Mouse (Mus musculus) liver, embryonic 13.5 days (tissue): Measurements from ENCODE around the gene Epha2. TPM values are rescaled to one million over a fixed set of nuclear protein-coding genes. Genes with fewer than 3 reads are reported as not detected.
A peak's percentile ranks its signal among the peaks of the same experiment; 100 is the strongest.

Experiments used
- ATAC-seq: fragments of 200-750 bp; cut with Nextera tagmentation; 2 replicates; pipeline ENCODE4 v1.8.0; 2017; ENCODE audit warnings: low read depth, mild to moderate bottlenecking, moderate number of reproducible peaks, moderate library complexity
- DNase-seq: peaks from one replicate; pipeline ENCODE4 v3.0.0; 2022
- H3K27ac ChIP-seq: fragments of 300-500 bp; sonication (generic); 2 replicates; pipeline ENCODE4 v1.5.1; 2015; ENCODE audit warnings: moderate library complexity, mild to moderate bottlenecking, inconsistent platforms
- H3K27me3 ChIP-seq: fragments of 300-500 bp; sonication (generic); 2 replicates; pipeline ENCODE4 v1.6.1; 2015; ENCODE audit warnings: mild to moderate bottlenecking, inconsistent platforms
- H3K36me3 ChIP-seq: fragments of 300-500 bp; sonication (generic); 2 replicates; pipeline ENCODE4 v1.6.1; 2015; ENCODE audit warnings: mild to moderate bottlenecking, inconsistent platforms
- H3K4me1 ChIP-seq: fragments of 300-500 bp; sonication (generic); replicated peaks from 2 replicates; pipeline ENCODE4 v1.6.1; 2015; ENCODE audit warnings: inconsistent platforms
- H3K4me2 ChIP-seq: fragments of 300-500 bp; sonication (generic); 2 replicates; pipeline ENCODE4 v1.6.1; 2015; ENCODE audit warnings: inconsistent platforms, mild to moderate bottlenecking, moderate library complexity
- H3K4me3 ChIP-seq: fragments of 300-500 bp; sonication (generic); replicated peaks from 2 replicates; pipeline ENCODE4 v1.5.1; 2015; ENCODE audit warnings: mild to moderate bottlenecking, inconsistent platforms
- H3K9ac ChIP-seq: fragments of 300-500 bp; sonication (generic); 2 replicates; pipeline ENCODE4 v1.6.1; 2015; ENCODE audit warnings: mild to moderate bottlenecking, inconsistent platforms
- H3K9me3 ChIP-seq: fragments of 300-500 bp; sonication (generic); replicated peaks from 2 replicates; pipeline ENCODE4 v1.6.1; 2016; ENCODE audit warnings: inconsistent platforms
- WGBS: fragments of 180-500 bp; shearing (Covaris S2); methylation state at CpG from one replicate; pipeline ENCODE4 v1.1.7; 2015; ENCODE audit not compliant: insufficient replicate concordance; 5-methylcytosine and 5-hydroxymethylcytosine counted together
- polyA plus RNA-seq: library from polyadenylated mRNA; unstranded; fragments of >200 nt; fragmentation: Nextera tagmentation; extraction: Ambion mirVana; gene quantifications from 2 replicates; pipeline ENCODE4 v1.2.1, GENCODE M21; 2015

The Epha2 gene
- polyA plus RNA-seq, 1 experiment from 2014 or later, result 0.86 TPM

- H3K36me3 ChIP-seq, result no peaks in the 10 kb centered on the region
- H3K27ac ChIP-seq, result no peak overlapping the region
- H3K4me1 ChIP-seq, result no peaks in the 10 kb centered on the region
- ATAC-seq (no peak), DNase-seq (no peak)
- H3K4me3 ChIP-seq, result no peak overlapping the region
- no peak overlapping the region for H3K9ac ChIP-seq
- no peak overlapping the region for H3K4me2 ChIP-seq
- peaks cover 19% of the 10 kb centered on the region for H3K27me3 ChIP-seq
- WGBS, result 59% methylated on average over 5 of the region's 5 CpGs
- no peaks in the 10 kb centered on the region for H3K9me3 ChIP-seq
Observed at GRCm38 (mm10) chr4:141334695-141335094, 33.7 kb downstream of the Epha2 start.

DNA sequence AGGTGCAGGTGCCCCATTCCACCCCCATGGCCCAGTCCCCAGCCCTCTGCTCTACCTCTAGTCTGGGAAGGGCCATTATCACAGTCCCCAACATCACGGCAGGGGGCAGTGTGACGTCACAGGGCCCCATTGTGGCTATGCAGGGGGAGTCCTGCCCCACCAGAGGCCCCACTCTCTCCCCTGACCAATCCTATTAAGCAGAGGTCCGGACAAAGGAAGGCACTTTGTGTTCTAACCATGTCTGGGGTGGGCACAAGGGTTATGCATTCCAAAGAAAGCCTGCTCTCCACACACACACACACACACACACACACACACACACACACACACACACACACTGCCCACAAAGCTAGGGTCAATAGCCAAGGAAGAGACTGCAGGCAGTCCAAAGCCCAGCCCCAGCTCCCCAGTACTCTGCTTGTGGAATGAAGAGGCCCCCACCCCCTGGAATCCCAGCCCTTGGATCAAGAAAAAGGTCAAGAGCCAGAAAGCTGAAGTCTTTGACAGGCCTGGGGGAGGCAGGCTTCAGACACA lies 34.3 kb downstream of the Epha2 start:
- Histone ChIP-seq H3K9ac (no peak overlapping the region), H3K36me3 (no peaks in the 10 kb centered on the region), H3K4me1 (no peaks in the 10 kb centered on the region), H3K4me3 (no peak overlapping the region), H3K9me3 (no peaks in the 10 kb centered on the region), H3K4me2 (no peak overlapping the region), H3K27me3 (peaks cover 25% of the 10 kb centered on the region), H3K27ac (no peak overlapping the region)
- ATAC-seq (no peak), DNase-seq (no peak)
- WGBS, result 21% methylated on average over 3 of the region's 3 CpGs

DNA sequence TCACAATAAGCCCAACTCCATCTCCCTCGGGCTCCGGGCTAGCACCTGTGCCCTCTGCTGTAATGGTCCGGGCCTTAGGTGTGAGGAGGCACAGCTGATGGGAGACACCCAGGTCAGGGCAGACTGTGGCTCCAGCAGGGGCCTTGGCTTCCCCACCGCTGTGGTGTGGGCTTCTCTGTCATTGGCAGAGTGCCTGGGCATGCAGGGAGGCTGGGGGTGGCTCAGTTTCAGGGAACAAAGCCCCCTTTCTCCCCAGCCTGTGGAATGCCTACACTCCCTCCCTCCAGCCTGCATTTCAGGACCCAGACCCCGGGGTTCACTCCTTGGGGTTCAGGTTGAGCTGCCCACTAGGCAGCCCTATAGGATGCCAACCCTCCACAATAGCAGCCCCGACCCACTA lies 35.2 kb downstream of the Epha2 start:
- Histone ChIP-seq H3K4me2 (no peak overlapping the region), H3K9me3 (no peaks in the 10 kb centered on the region), H3K27me3 (peaks cover 30% of the 10 kb centered on the region), H3K4me1 (no peaks in the 10 kb centered on the region), H3K36me3 (no peaks in the 10 kb centered on the region), H3K9ac (no peak overlapping the region), H3K27ac (no peak overlapping the region), H3K4me3 (no peak overlapping the region)
- no peak for ATAC-seq
- no peak for DNase-seq
- 54% methylated on average over 6 of the region's 6 CpGs for whole genome bisulfite sequencing

DNA sequence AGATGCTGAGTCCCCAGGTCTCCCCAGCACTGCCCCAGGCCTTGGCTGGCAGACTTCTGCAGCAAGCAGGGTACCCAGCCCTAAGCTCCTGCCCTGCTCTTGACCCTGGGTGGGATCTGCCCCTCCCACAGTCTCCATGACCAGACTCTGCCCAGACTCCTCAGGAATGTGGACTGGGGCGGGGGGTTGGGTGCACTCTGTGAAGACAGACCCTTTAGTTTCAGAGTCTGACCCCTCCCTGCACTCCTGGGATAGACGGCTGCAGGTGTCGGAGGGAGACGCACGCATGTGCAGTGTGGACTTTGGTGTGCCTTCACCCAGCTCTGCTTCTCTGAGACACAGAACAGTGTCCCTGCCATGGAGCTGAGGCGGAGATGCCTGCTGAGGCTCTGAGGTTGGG lies 36.9 kb downstream of the Epha2 start:
- H3K27ac ChIP-seq, result no peak overlapping the region
- no peaks in the 10 kb centered on the region for H3K36me3 ChIP-seq
- DNase-seq, result no peak
- H3K4me1 ChIP-seq, result no peaks in the 10 kb centered on the region
- no peak overlapping the region for H3K9ac ChIP-seq
- no peak overlapping the region for H3K4me3 ChIP-seq
- peaks cover 34% of the 10 kb centered on the region for H3K27me3 ChIP-seq
- no peaks in the 10 kb centered on the region for H3K9me3 ChIP-seq
- 47% methylated on average over 6 of the region's 6 CpGs for WGBS
- no peak; the same call in 1 of the 2 replicates for ATAC-seq
- no peak overlapping the region for H3K4me2 ChIP-seq

- ATAC-seq (no peak), DNase-seq (no peak)
- H3K27me3 ChIP-seq, result peaks cover 34% of the 10 kb centered on the region
- H3K9ac ChIP-seq, result no peak overlapping the region
- WGBS, result 22% methylated on average over 1 of the region's 1 CpGs
- H3K9me3 ChIP-seq, result no peaks in the 10 kb centered on the region
- H3K4me3 ChIP-seq, result no peak overlapping the region
- H3K27ac ChIP-seq, result no peak overlapping the region
- no peaks in the 10 kb centered on the region for H3K4me1 ChIP-seq
- H3K4me2 ChIP-seq, result no peak overlapping the region
- H3K36me3 ChIP-seq, result no peaks in the 10 kb centered on the region
Observed at GRCm38 (mm10) chr4:141338853-141339252, 37.8 kb downstream of the Epha2 start.

DNA sequence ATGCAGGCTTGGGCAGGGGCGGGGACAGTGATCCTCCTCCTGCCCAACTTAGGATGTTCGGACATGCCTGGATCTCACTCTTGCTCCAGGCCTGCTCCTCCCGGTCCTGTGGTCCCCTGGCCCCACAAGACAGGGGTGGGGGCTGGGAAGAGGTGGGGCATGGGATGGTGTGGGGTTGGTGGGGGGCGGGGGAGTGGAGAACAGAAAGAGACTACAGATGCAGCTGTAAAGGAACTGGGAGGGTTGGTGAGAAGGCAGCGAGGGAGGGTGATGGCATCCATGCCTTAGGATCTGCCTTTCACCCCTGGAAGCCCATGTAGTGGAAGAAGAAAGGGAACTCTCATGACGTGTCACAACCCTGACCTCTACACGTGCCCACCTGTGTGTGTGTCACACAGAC lies 40.4 kb downstream of the Epha2 start:
- Histone ChIP-seq H3K9me3 (no peaks in the 10 kb centered on the region), H3K4me1 (no peaks in the 10 kb centered on the region), H3K36me3 (no peaks in the 10 kb centered on the region), H3K4me2 (no peak overlapping the region), H3K9ac (no peak overlapping the region), H3K27ac (no peak overlapping the region), H3K27me3 (peaks cover 31% of the 10 kb centered on the region), H3K4me3 (no peak overlapping the region)
- ATAC-seq, result no peak
- DNase-seq, result no peak
- WGBS, result 39% methylated on average over 7 of the region's 7 CpGs

DNA sequence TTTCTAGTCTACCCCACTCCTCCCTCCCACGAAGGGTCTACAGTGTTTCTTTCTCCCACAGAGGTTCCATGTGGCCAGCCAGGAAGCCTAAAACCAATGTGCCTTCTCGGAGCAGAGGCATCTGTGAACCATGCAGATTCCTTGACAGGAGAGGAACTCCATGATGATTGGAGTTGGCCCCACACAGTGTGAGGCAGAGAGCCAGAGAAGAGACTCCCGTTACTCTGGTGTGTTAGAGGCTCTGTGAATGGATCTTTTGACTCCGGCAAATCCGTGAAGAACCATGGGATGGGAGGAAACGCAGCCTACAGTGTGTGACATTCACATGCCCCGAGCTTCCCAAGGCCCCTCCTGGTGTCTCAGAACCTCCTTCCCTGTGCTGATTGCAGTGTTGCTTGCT lies 42.5 kb downstream of the Epha2 start:
- 60% methylated on average over 7 of the region's 7 CpGs for WGBS

GRCm38 (mm10) chr4:141345219-141345618 lies 44.2 kb downstream of the Epha2 start:
- Histone ChIP-seq H3K9ac (no peak overlapping the region), H3K4me2 (no peak overlapping the region), H3K27me3 (peaks cover 13% of the 10 kb centered on the region), H3K4me1 (no peaks in the 10 kb centered on the region), H3K27ac (no peak overlapping the region), H3K4me3 (no peak overlapping the region), H3K9me3 (no peaks in the 10 kb centered on the region), H3K36me3 (no peaks in the 10 kb centered on the region)
- 76% methylated on average over 12 of the region's 12 CpGs for WGBS
- DNase-seq, result no peak
- no peak for ATAC-seq

More for the DNA sequence above, 42.5 kb downstream of the Epha2 start:
- no peak overlapping the region for H3K27ac ChIP-seq
- H3K27me3 ChIP-seq, result peaks cover 23% of the 10 kb centered on the region
- DNase-seq, result no peak
- no peaks in the 10 kb centered on the region for H3K9me3 ChIP-seq
- H3K36me3 ChIP-seq, result no peaks in the 10 kb centered on the region
- no peak for ATAC-seq
- H3K4me2 ChIP-seq, result no peak overlapping the region
- no peaks in the 10 kb centered on the region for H3K4me1 ChIP-seq
- H3K4me3 ChIP-seq, result no peak overlapping the region
- H3K9ac ChIP-seq, result no peak overlapping the region

DNA sequence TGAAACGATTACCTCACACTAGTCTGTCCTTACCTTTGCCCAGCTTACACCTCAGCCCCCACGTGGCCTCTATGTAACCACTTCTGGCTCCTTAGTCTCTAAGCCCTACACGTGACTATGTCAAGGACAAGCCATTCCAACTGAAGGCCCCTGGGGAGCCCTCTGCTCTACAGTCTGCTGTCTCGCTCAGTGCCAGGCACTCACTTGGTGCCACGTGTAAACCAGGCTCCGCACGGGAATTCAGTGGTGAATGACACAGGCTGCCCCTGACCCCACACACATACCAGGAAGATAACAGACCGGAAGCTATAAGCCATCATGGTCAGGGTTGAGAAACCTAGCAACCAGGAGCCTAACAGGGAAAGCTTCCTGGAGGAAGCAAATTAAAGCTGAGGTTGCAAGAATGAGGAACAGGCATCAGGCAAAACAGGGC lies 46.3 kb downstream of the Epha2 start:
- H3K36me3 ChIP-seq, result no peaks in the 10 kb centered on the region
- H3K9ac ChIP-seq, result no peak overlapping the region
- H3K4me1 ChIP-seq, result no peaks in the 10 kb centered on the region
- no peaks in the 10 kb centered on the region for H3K9me3 ChIP-seq
- H3K27ac ChIP-seq, result no peak overlapping the region
- ATAC-seq (peak; percentile 43; the same call in 1 of the 2 replicates), DNase-seq (no peak)
- no peak overlapping the region for H3K4me2 ChIP-seq
- H3K27me3 ChIP-seq, result 0 out of 2 replicates have a peak, but pooled peaks cover 3% of the 10 kb centered on the region
- H3K4me3 ChIP-seq, result no peak overlapping the region
- 27% methylated on average over 8 of the region's 8 CpGs for WGBS

GRCm38 (mm10) chr4:141348616-141349015 lies 47.6 kb downstream of the Epha2 start:
- DNase-seq (no peak), ATAC-seq (no peak)
- WGBS, result 61% methylated on average over 11 of the region's 11 CpGs
- Histone ChIP-seq H3K9ac (no peak overlapping the region), H3K4me3 (no peak overlapping the region), H3K4me2 (no peak overlapping the region), H3K9me3 (no peaks in the 10 kb centered on the region), H3K36me3 (no peaks in the 10 kb centered on the region), H3K27ac (no peak overlapping the region), H3K27me3 (0 out of 2 replicates have a peak, but pooled peaks cover 3% of the 10 kb centered on the region), H3K4me1 (no peaks in the 10 kb centered on the region)

- ATAC-seq (peak; percentile 18; the same call in 1 of the 2 replicates), DNase-seq (no peak)
- Histone ChIP-seq H3K4me3 (no peak overlapping the region), H3K4me2 (no peak overlapping the region), H3K27ac (no peak overlapping the region), H3K4me1 (no peaks in the 10 kb centered on the region), H3K36me3 (no peaks in the 10 kb centered on the region), H3K27me3 (0 out of 2 replicates have a peak, but pooled peaks cover 3% of the 10 kb centered on the region), H3K9ac (no peak overlapping the region), H3K9me3 (no peaks in the 10 kb centered on the region)
- 61% methylated on average over 12 of the region's 12 CpGs for WGBS
Observed at GRCm38 (mm10) chr4:141350015-141350414, 49.0 kb downstream of the Epha2 start.

GRCm38 (mm10) chr4:141351972-141352371 lies 50.9 kb downstream of the Epha2 start:
- ATAC-seq (no peak), DNase-seq (no peak)
- H3K4me2 ChIP-seq, result no peak overlapping the region
- H3K4me3 ChIP-seq, result no peak overlapping the region
- H3K9ac ChIP-seq, result no peak overlapping the region
- H3K27me3 ChIP-seq, result 0 out of 2 replicates have a peak, but pooled peaks cover 3% of the 10 kb centered on the region
- H3K36me3 ChIP-seq, result no peaks in the 10 kb centered on the region
- 47% methylated on average over 7 of the region's 7 CpGs for WGBS
- no peaks in the 10 kb centered on the region for H3K4me1 ChIP-seq
- H3K9me3 ChIP-seq, result no peaks in the 10 kb centered on the region
- H3K27ac ChIP-seq, result no peak overlapping the region
